Mouse (Mus musculus) E14TG2a.4 (cell line): Measurements from ENCODE around the gene Sgta.

Experiments
- CTCF ChIP-seq: conservative IDR thresholded peaks from 2 replicates; pipeline ENCODE4 v1.5.1; 2014; ENCODE audit warnings: low read length
- POU5F1 ChIP-seq: IDR thresholded peaks from 2 replicates; pipeline ENCODE4 v1.6.1; 2014; ENCODE audit warnings: low read length, borderline replicate concordance

- TF ChIP-seq CTCF = no peak
- TF ChIP-seq POU5F1 = no peak
Measured at GRCm38 (mm10) chr10:81029031-81029430, 30.9 kb downstream of the Sgta start.
